Mouse (Mus musculus) forebrain, embryonic 16.5 days (tissue): Measurements from ENCODE around the gene Gm20708. TPM values are rescaled to one million over a fixed set of nuclear protein-coding genes. Genes with fewer than 3 reads are reported as not detected.
A peak's percentile ranks its signal among the peaks of the same experiment; 100 is the strongest.
"Not testable (repeated sequence)": the region's sequence is repeated elsewhere in the genome, so short reads cannot be mapped to it uniquely, and the experiment has no call there.

Source experiments
- ATAC-seq: fragments of 200-750 bp; cut with Nextera tagmentation; 2 replicates; pipeline ENCODE4 v1.8.0; 2017; ENCODE audit warnings: mild to moderate bottlenecking, moderate library complexity
- H3K27ac ChIP-seq: fragments of 300-500 bp; sonication (generic); 2 replicates; pipeline ENCODE4 v1.5.1; 2014; ENCODE audit warnings: low read length, control low read depth
- H3K27me3 ChIP-seq: fragments of 300-500 bp; sonication (generic); replicated peaks from 2 replicates; pipeline ENCODE4 v1.6.1; 2014; ENCODE audit warnings: low read length; ENCODE audit not compliant: control insufficient read depth, insufficient read depth
- H3K36me3 ChIP-seq: fragments of 300-500 bp; sonication (generic); 2 replicates; pipeline ENCODE4 v1.6.1; 2014; ENCODE audit not compliant: control insufficient read depth, insufficient read depth
- H3K4me1 ChIP-seq: fragments of 300-500 bp; sonication (generic); replicated peaks from 2 replicates; pipeline ENCODE4 v1.6.1; 2014; ENCODE audit warnings: low read length; ENCODE audit not compliant: control insufficient read depth, insufficient read depth
- H3K4me2 ChIP-seq: fragments of 300-500 bp; sonication (generic); 2 replicates; pipeline ENCODE4 v1.6.1; 2014; ENCODE audit warnings: mild to moderate bottlenecking, low read length, control low read depth
- H3K4me3 ChIP-seq: fragments of 300-500 bp; sonication (generic); replicated peaks from 2 replicates; pipeline ENCODE4 v1.5.1; 2014; ENCODE audit warnings: mild to moderate bottlenecking, low read length, control low read depth
- H3K9ac ChIP-seq: fragments of 300-500 bp; sonication (generic); replicated peaks from 2 replicates; pipeline ENCODE4 v1.6.1; 2014; ENCODE audit warnings: low read depth, low read length, control low read depth
- H3K9me3 ChIP-seq: fragments of 300-500 bp; sonication (generic); 2 replicates; pipeline ENCODE4 v1.6.1; 2016; ENCODE audit warnings: low read length; ENCODE audit not compliant: control insufficient read depth
- WGBS: fragments of 180-500 bp; shearing (Covaris S2); extraction: QIAGEN DNeasy Blood & Tissue Kit; methylation state at CpG from one replicate; pipeline ENCODE4 v1.1.7; 2014; 5-methylcytosine and 5-hydroxymethylcytosine counted together
- polyA plus RNA-seq: library from polyadenylated mRNA; unstranded; fragments of >200 nt; fragmentation: Nextera tagmentation; extraction: Ambion mirVana; gene quantifications from 2 replicates; pipeline ENCODE4 v1.2.1, GENCODE M21; 2015

The Gm20708 gene
- polyA plus RNA-seq, 1 experiment from 2014 or later, result 0.90 TPM

DNA sequence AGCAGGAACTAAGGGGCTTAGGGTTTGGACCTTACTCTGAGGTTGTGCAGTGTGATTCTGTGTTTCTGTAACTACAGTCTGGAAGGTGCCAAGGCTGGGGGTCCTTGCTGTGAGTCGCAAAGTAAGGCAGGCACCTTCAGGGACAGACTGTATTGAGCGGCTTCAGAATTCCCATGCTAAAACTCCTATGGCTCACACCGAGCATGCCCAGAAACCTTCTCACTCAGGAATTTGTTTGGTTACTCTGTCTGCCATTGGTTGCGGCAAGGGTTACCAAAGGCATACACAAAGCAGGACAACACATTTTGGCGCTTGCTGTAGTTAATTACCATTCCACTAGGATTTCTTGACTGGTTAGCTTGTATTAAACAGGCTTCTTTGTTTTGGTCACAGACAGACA, 16.7 kb downstream of the Gm20708 start:
- H3K27ac ChIP-seq, result peak overlapping the region; percentile 47
- H3K4me1 ChIP-seq, result peaks cover 31% of the 10 kb centered on the region
- H3K4me2 ChIP-seq, result peak overlapping the region; percentile 76
- H3K4me3 ChIP-seq, result peak overlapping the region; percentile 50
- ATAC-seq, result peak; percentile 21
- H3K36me3 ChIP-seq, result no peaks in the 10 kb centered on the region
- no peaks in the 10 kb centered on the region for H3K27me3 ChIP-seq
- H3K9ac ChIP-seq, result peak overlapping the region; percentile 53
- no peaks in the 10 kb centered on the region for H3K9me3 ChIP-seq
- WGBS, result 3% methylated on average over 5 of the region's 5 CpGs

DNA sequence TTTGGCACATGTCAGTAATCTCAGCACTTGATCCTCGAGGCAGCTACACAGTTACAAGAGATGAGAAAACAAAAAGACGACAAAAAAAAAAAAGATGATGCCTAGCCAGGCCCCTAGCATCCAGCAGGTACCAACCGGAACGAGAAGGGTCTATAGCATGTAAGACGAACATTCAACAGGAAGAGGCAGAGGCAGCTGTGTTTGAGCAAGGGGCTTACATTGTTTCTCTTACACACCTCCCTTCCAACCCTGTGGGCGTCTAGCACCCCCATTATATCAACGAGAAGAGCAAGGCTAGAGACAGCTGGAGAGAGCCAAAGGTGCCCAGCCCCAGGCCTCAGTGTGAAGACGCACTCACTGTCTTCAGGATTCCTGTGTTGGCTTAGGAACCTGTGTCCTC, 17.4 kb downstream of the Gm20708 start:
- H3K9ac ChIP-seq, result no peak overlapping the region
- peak overlapping the region; percentile 76; the same call in 1 of the 2 replicates for H3K4me2 ChIP-seq
- ATAC-seq, result no peak
- H3K9me3 ChIP-seq, result no peaks in the 10 kb centered on the region
- 53% methylated on average over 8 of the region's 8 CpGs for WGBS
- no peaks in the 10 kb centered on the region for H3K27me3 ChIP-seq
- H3K4me1 ChIP-seq, result peaks cover 31% of the 10 kb centered on the region
- no peak overlapping the region for H3K27ac ChIP-seq
- no peak overlapping the region for H3K4me3 ChIP-seq
- no peaks in the 10 kb centered on the region for H3K36me3 ChIP-seq

DNA sequence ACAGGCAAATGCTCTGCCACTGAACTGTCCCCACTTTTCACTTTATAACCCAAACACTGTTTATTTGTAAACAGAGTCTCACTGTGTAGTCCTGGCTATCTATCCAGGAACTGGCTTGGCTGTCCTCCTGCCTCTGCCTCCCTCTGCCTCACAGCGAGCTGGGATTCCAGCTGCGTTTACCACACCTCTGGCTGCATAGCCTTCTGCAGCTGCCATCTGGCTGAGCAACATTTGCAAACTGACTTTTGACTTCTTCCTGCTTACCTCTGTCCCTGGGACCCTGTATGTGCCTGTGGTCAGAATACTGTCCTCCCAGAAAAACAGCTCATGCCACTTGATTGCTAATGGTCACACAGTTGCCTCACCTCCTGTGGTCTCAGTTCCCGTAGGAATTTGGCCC, 17.9 kb downstream of the Gm20708 start:
- no peak overlapping the region for H3K4me2 ChIP-seq
- no peaks in the 10 kb centered on the region for H3K9me3 ChIP-seq
- H3K4me3 ChIP-seq, result no peak overlapping the region
- H3K27ac ChIP-seq, result no peak overlapping the region
- peaks cover 36% of the 10 kb centered on the region for H3K4me1 ChIP-seq
- no peaks in the 10 kb centered on the region for H3K36me3 ChIP-seq
- WGBS, result 66% methylated on average over 3 of the region's 3 CpGs
- H3K9ac ChIP-seq, result no peak overlapping the region
- no peaks in the 10 kb centered on the region for H3K27me3 ChIP-seq
- ATAC-seq, result no peak

DNA sequence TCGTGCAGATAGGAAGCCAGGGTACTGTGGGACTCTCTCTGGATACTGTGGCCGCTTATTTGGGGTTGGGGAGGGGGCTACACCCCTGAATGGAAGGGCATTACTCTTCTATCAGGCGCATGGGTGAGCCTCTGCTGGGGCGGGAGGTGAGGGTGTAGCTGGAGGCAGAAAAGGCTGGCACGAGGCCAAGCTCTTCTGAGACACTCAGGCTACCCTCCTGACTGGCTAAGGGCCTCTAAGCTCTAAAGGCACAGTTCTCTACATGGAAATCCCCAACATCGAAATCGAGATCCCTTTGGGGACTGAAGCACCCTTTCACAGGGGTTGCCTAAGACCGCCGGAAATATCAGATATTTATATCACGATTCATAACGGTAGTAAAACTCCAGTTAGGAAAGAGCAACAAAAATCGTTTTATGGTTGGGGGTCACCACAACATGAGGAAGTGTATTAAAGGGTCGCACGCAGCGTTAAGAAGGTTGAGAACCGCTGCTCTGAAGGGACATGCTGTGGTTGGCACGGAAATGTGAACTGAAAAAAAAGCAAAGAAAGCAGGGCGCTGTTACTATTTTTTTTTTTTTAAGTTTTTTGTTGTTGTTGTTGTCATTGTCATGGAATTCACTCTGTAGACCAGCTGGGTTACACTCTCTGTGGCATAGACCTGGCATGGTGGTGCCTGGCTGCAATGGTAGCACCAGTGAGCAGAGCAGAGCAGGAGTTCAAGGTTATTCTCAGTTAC, 18.9 kb downstream of the Gm20708 start:
- WGBS, result 72% methylated on average over 18 of the region's 18 CpGs
- Histone ChIP-seq H3K27ac (no peak overlapping the region), H3K4me2 (no peak overlapping the region), H3K27me3 (no peaks in the 10 kb centered on the region), H3K4me3 (no peak overlapping the region), H3K9me3 (no peaks in the 10 kb centered on the region), H3K4me1 (peaks cover 37% of the 10 kb centered on the region), H3K36me3 (no peaks in the 10 kb centered on the region), H3K9ac (no peak overlapping the region)
- no peak for ATAC-seq

DNA sequence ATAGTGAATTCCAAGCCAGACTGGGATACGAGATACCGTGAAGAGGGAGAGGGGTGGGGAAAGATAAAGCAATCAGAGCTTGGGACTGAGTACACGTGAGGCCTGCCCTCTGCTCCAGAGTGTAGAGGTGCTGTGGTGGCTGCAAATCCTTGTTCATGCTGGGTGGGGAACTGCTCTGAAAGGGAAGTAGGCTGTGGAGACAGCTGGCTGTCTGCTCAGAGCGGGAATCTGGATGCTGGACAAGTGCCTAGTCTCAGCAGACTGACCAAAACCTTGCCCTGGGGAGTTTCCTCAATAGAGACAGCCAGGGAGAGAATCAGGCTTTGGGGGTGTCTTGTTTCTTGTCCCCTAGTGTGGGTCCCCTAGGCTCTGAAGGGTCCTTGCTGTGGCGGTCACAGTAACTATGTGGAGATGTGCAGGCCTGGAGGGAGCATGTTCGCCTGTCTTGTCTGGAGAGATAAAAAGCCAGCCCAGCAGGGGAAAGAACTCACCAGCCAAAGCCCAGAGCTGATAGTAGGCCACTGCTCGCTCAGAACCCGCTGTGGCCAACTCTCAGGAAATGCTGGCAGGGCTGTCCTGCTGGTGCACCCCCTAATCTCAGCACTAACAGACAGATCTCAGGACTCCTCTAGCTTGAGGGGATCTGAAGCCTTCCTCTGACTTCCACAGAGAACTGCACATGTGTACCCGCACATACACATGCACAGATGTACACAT, 19.6 kb downstream of the Gm20708 start:
- 56% methylated on average over 9 of the region's 9 CpGs for WGBS
- H3K4me1 ChIP-seq, result peaks cover 35% of the 10 kb centered on the region
- no peaks in the 10 kb centered on the region for H3K9me3 ChIP-seq
- no peaks in the 10 kb centered on the region for H3K27me3 ChIP-seq
- ATAC-seq, result no peak
- H3K4me3 ChIP-seq, result no peak overlapping the region
- no peak overlapping the region for H3K9ac ChIP-seq
- H3K36me3 ChIP-seq, result no peaks in the 10 kb centered on the region
- H3K4me2 ChIP-seq, result no peak overlapping the region
- H3K27ac ChIP-seq, result no peak overlapping the region

DNA sequence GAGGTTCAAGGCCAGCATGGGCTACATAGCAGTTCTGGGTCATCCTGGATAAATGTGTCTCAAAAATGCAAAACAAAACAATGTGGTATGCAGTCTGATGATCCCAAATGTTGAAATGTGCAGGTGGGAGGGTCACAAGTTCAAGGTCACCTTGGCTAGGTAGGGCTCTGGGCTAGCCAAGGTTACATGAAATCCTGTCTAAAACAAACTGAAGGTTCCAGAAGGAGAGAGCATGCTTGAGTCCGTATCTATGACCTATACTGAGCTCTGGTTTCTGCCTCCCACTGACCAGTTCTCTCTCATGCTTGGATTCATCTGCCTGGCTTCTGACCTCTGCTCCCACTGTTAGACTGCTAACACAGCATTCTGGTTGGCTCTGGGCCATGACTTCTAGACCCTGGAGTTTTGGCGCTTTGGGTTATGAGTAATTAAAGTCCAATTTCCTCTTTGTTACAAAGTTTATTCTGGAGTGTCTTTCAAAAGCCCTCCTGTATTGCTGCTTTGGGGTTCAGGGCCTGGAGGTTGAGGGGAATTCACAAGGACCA, 20.3 kb downstream of the Gm20708 start:
- H3K4me1 ChIP-seq, result peaks cover 30% of the 10 kb centered on the region
- WGBS, result 87% methylated on average over 2 of the region's 2 CpGs

DNA sequence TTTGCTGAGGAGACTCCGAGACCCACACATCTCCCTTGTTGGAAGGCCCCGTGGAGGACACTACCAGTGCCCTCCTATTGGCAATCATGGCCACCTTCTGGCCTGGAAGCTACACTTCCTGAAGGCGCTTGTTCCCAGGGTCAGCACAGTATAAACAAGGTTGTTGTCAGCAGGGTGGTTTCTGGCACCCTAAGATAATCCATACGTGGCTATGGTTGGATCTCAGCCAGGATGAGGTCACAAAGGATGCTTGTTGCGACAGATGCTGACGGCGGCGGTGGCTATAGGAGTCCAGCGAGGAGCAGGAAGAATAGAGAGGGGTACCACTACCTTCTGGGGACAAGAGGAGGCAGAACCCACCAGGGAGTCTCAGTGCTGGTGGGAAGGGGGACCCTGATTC, 20.9 kb downstream of the Gm20708 start:
- H3K27me3 ChIP-seq, result no peaks in the 10 kb centered on the region
- H3K9ac ChIP-seq, result no peak overlapping the region
- H3K9me3 ChIP-seq, result no peaks in the 10 kb centered on the region
- no peak overlapping the region for H3K4me2 ChIP-seq
- no peaks in the 10 kb centered on the region for H3K36me3 ChIP-seq
- H3K27ac ChIP-seq, result no peak overlapping the region
- WGBS, result 55% methylated on average over 9 of the region's 9 CpGs
- H3K4me1 ChIP-seq, result peaks cover 26% of the 10 kb centered on the region
- ATAC-seq, result no peak
- H3K4me3 ChIP-seq, result no peak overlapping the region

More for the DNA sequence above, 20.3 kb downstream of the Gm20708 start:
- Histone ChIP-seq H3K4me2 (no peak overlapping the region), H3K9ac (no peak overlapping the region), H3K27me3 (no peaks in the 10 kb centered on the region), H3K4me3 (no peak overlapping the region), H3K27ac (no peak overlapping the region), H3K36me3 (no peaks in the 10 kb centered on the region), H3K9me3 (no peaks in the 10 kb centered on the region)
- no peak for ATAC-seq

DNA sequence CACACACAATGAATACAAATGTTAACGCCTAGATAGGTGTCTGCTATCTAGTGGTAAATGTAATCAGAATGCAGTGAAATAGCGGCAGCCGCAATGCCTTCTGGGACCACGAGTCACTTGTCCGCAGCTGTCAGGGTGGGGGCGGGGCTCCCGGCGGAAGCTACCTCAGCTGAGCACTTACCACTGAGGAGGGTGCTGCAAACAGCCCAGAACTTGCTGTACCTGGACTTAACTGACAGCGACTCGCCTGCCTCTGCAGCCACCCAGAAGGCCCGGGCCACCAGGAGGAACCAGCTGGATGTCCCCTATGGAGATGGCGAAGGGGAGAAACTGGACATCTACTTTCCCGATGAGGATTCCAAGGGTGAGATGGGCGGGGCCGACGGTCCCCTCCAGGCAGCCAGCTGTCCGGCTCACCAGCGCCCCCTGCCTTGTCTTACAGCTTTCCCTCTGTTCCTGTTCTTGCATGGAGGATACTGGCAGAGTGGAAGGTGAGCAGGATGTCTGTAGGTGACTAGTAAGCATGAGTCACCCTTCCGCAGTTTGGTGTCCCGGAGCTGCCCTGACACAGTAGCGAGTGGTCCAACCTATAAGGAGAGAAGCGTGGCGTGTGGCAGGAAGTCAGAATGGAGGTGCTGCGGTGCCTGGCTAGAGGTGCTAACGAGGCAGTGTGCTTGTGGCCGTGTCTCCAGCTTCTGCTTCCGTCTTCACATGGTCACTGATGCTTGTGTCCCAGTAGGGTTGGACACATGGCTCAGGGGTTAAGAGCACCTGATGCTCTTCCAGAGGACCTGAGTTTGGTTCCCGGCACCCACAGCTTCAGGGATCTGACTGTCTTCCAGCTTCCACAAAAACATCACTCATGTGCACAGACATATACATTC, 22.9 kb downstream of the Gm20708 start:
- 17% methylated on average over 28 of the region's 28 CpGs for WGBS
- no peaks in the 10 kb centered on the region for H3K9me3 ChIP-seq
- no peaks in the 10 kb centered on the region for H3K36me3 ChIP-seq
- H3K9ac ChIP-seq, result peak overlapping the region; percentile 50
- peak; percentile 79 for ATAC-seq
- H3K4me3 ChIP-seq, result peak overlapping the region; percentile 42
- H3K27ac ChIP-seq, result no peak overlapping the region
- H3K27me3 ChIP-seq, result no peaks in the 10 kb centered on the region
- H3K4me2 ChIP-seq, result peak overlapping the region; percentile 53
- peaks cover 15% of the 10 kb centered on the region for H3K4me1 ChIP-seq

DNA sequence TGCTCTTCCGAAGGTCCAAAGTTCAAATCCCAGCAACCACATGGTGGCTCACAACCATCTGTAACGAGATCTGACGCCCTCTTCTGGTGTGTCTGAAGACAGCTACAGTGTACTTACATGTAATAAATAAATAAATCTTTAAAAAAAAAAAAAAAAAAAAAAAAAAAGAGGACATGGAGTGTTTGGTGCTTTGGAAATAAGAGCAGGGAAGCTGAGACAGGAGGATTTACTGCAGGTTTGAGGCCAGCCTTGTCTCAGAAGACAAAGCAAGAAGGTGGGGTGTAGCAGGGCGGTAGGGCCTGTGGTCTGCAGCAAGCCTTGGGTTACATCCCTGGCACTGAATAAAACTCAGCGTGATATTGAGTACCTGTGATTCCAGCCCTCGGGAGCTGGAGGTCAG, 24.0 kb downstream of the Gm20708 start:
- not testable (repeated sequence) for H3K4me3 ChIP-seq, H3K27ac ChIP-seq, H3K9ac ChIP-seq, H3K4me2 ChIP-seq, H3K36me3 ChIP-seq, H3K9me3 ChIP-seq, H3K27me3 ChIP-seq, ATAC-seq
- H3K4me1 ChIP-seq, result peaks cover 11% of the 10 kb centered on the region
- WGBS, result 96% methylated on average over 4 of the region's 6 CpGs
